Mouse (Mus musculus) intestine, postnatal 0 days (tissue): ENCODE measurements around the gene Sh3bp4. TPM values are rescaled to one million over a fixed set of nuclear protein-coding genes. Genes with fewer than 3 reads are reported as not detected.

Source experiments
- ATAC-seq: fragments of 200-750 bp; cut with Nextera tagmentation; 2 replicates; pipeline ENCODE4 v1.8.0; 2017; ENCODE audit warnings: mild to moderate bottlenecking, moderate TSS enrichment, moderate library complexity
- H3K27ac ChIP-seq: fragments of 300-500 bp; sonication (generic); 2 replicates; pipeline ENCODE4 v1.5.1; 2014; ENCODE audit warnings: mild to moderate bottlenecking, low read depth, low read length, moderate library complexity
- H3K27me3 ChIP-seq: fragments of 300-500 bp; sonication (generic); replicated peaks from 2 replicates; pipeline ENCODE4 v1.6.1; 2014; ENCODE audit warnings: low read length, mixed read lengths; ENCODE audit not compliant: control insufficient read depth, insufficient read depth
- H3K36me3 ChIP-seq: fragments of 300-500 bp; sonication (generic); 2 replicates; pipeline ENCODE4 v1.6.1; 2014; ENCODE audit warnings: mild to moderate bottlenecking, moderate library complexity; ENCODE audit not compliant: control insufficient read depth, insufficient read depth
- H3K4me1 ChIP-seq: fragments of 300-500 bp; sonication (generic); replicated peaks from 2 replicates; pipeline ENCODE4 v1.6.1; 2014; ENCODE audit warnings: antibody characterized with exemption, low read length, mixed read lengths; ENCODE audit not compliant: control insufficient read depth, insufficient read depth
- H3K4me2 ChIP-seq: fragments of 300-500 bp; sonication (generic); replicated peaks from 2 replicates; pipeline ENCODE4 v1.6.1; 2014; ENCODE audit warnings: low read depth, mild to moderate bottlenecking, moderate library complexity
- H3K4me3 ChIP-seq: fragments of 300-500 bp; sonication (generic); 2 replicates; pipeline ENCODE4 v1.5.1; 2014; ENCODE audit warnings: low read depth, low read length
- H3K9ac ChIP-seq: fragments of 300-500 bp; sonication (generic); 2 replicates; pipeline ENCODE4 v1.6.1; 2014; ENCODE audit warnings: mild to moderate bottlenecking, low read depth, low read length
- H3K9me3 ChIP-seq: fragments of 300-500 bp; sonication (generic); 2 replicates; pipeline ENCODE4 v1.6.1; 2016; ENCODE audit warnings: mixed run types; ENCODE audit not compliant: control insufficient read depth
- CTCF ChIP-seq: sonication (generic); IDR thresholded peaks from 2 replicates; pipeline ENCODE4 v1.5.1; 2016; ENCODE audit warnings: low read depth, mild to moderate bottlenecking, control low read depth, antibody characterized with exemption, moderate library complexity
- WGBS: fragments of 180-500 bp; shearing (Covaris S2); extraction: QIAGEN DNeasy Blood & Tissue Kit; methylation state at CpG from one replicate; pipeline ENCODE4 v1.1.7; 2014; 5-methylcytosine and 5-hydroxymethylcytosine counted together
- polyA plus RNA-seq: library from polyadenylated mRNA; unstranded; fragments of >200 nt; fragmentation: Nextera tagmentation; extraction: Ambion mirVana; gene quantifications from 2 replicates; pipeline ENCODE4 v1.2.1, GENCODE M21; 2015

Gene Sh3bp4
- polyA plus RNA-seq, 1 experiment from 2014 or later = 6.1 TPM

DNA sequence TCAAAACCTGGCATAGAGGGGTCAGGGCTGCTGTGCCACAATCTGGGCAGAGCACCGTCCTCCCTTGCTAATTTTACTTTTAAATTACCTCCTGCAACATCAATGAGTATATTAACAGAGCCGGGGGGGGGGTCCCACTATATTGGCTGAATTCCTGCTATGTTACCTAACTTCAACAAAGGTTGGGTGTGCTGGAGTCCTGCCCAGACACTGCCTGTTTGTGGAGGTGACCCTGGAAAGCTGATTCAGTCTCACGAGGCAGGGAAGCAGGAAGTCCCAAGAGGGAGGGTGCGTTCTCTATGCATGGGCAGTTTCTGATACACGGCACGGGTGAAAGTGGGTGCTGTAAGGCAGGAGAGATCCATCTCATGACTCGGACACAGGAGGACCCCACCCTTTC, 82.4 kb downstream of the Sh3bp4 start:
- Histone ChIP-seq H3K4me2 (no peak overlapping the region), H3K9me3 (no peaks in the 10 kb centered on the region), H3K4me3 (no peak overlapping the region), H3K9ac (no peak overlapping the region), H3K27ac (no peak overlapping the region), H3K36me3 (peaks cover 30% of the 10 kb centered on the region), H3K27me3 (no peaks in the 10 kb centered on the region), H3K4me1 (no peaks in the 10 kb centered on the region)
- no peak for TF ChIP-seq CTCF
- ATAC-seq = no peak
- WGBS = 67% methylated on average over 7 of the region's 7 CpGs

DNA sequence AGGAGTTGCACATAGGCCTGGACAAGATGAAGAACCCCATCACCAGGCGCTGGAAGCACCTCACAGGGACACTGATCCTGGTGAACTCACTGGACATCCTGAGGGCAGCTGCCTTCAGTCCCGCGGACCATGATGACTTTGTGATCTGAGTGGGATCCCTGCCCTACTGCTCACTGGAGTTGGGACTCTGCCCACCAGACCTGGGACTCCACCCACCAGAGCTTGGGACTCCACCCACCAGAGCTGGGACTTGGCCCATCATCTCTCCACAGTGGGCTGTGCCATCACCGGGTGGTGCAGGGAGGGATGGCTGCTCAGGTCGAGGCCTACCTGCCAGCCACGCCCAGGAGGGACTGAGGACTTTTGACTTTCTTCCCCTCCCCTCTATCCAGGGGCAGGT, 83.0 kb downstream of the Sh3bp4 start:
- H3K27ac ChIP-seq = no peak overlapping the region
- no peaks in the 10 kb centered on the region for H3K4me1 ChIP-seq
- TF ChIP-seq CTCF = no peak
- H3K4me3 ChIP-seq = no peak overlapping the region
- no peaks in the 10 kb centered on the region for H3K9me3 ChIP-seq
- no peak overlapping the region for H3K4me2 ChIP-seq
- no peak for ATAC-seq
- no peaks in the 10 kb centered on the region for H3K27me3 ChIP-seq
- 68% methylated on average over 6 of the region's 6 CpGs for WGBS
- H3K9ac ChIP-seq = no peak overlapping the region
- peaks cover 26% of the 10 kb centered on the region for H3K36me3 ChIP-seq

DNA sequence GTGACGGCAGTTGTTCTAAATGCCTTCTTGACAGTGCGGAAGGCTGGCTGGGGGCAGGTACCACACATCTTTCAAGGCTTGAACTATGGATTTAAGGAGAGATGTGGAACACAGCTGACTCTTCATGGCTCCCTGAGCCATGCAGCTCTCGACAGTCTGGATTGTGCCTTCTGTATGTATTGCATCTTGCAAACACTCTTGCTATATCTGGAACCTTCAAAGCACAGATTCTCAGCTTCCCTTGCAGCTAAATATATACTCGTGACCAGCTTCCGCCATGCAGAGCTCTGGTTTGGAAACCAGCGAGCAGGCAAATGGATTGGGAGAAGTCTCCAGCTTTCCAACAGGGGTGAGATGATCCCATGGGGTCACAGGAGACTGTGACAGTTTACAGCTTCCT, 93.3 kb downstream of the Sh3bp4 start:
- Histone ChIP-seq H3K4me1 (no peaks in the 10 kb centered on the region), H3K36me3 (no peaks in the 10 kb centered on the region), H3K9me3 (no peaks in the 10 kb centered on the region), H3K4me3 (no peak overlapping the region), H3K27ac (no peak overlapping the region), H3K27me3 (no peaks in the 10 kb centered on the region), H3K4me2 (no peak overlapping the region), H3K9ac (no peak overlapping the region)
- no peak for ATAC-seq
- WGBS = 94% methylated on average over 6 of the region's 6 CpGs
- no peak for TF ChIP-seq CTCF

- Histone ChIP-seq H3K36me3 (no peaks in the 10 kb centered on the region), H3K4me1 (no peaks in the 10 kb centered on the region), H3K27me3 (no peaks in the 10 kb centered on the region), H3K9me3 (no peaks in the 10 kb centered on the region), H3K27ac (no peak overlapping the region), H3K4me2 (no peak overlapping the region), H3K9ac (no peak overlapping the region), H3K4me3 (no peak overlapping the region)
- TF ChIP-seq CTCF = no peak
- no peak for ATAC-seq
- 77% methylated on average over 5 of the region's 5 CpGs for WGBS
These were observed 94.1 kb downstream of the Sh3bp4 start for GRCm38 (mm10) chr1:89164281-89164680.

GRCm38 (mm10) chr1:89164685-89165084, 94.5 kb downstream of the Sh3bp4 start:
- Histone ChIP-seq H3K9me3 (no peaks in the 10 kb centered on the region), H3K4me3 (no peak overlapping the region), H3K27me3 (no peaks in the 10 kb centered on the region), H3K4me2 (no peak overlapping the region), H3K9ac (no peak overlapping the region), H3K27ac (no peak overlapping the region), H3K4me1 (no peaks in the 10 kb centered on the region), H3K36me3 (no peaks in the 10 kb centered on the region)
- no peak for ATAC-seq
- 32% methylated on average over 7 of the region's 7 CpGs for WGBS
- no peak for TF ChIP-seq CTCF

DNA sequence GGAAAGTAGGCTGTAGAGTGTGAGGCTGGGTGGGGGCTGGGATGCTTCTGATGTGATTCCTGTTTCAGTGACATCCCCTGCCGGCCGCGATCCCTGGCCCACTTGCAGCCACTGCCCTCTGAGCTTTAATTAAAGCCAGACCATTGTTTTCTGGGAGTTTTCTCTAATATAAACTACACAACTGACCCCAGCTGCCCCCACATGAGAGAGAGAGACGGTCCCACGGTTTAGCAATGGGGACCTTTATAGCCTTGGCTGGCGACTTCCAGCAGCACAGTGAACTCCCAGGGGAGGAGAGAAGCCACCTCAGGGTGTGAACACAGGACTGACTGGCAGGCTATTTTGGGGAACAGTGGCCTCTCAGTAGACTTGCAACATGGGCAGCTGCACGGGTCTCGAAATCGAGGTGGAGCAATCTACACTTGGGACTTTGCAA, 96.6 kb downstream of the Sh3bp4 start:
- no peaks in the 10 kb centered on the region for H3K9me3 ChIP-seq
- WGBS = 62% methylated on average over 9 of the region's 9 CpGs
- no peaks in the 10 kb centered on the region for H3K4me1 ChIP-seq
- H3K27ac ChIP-seq = no peak overlapping the region
- H3K9ac ChIP-seq = no peak overlapping the region
- no peak for ATAC-seq
- no peaks in the 10 kb centered on the region for H3K36me3 ChIP-seq
- H3K4me2 ChIP-seq = no peak overlapping the region
- no peak for TF ChIP-seq CTCF
- no peaks in the 10 kb centered on the region for H3K27me3 ChIP-seq
- no peak overlapping the region for H3K4me3 ChIP-seq

DNA sequence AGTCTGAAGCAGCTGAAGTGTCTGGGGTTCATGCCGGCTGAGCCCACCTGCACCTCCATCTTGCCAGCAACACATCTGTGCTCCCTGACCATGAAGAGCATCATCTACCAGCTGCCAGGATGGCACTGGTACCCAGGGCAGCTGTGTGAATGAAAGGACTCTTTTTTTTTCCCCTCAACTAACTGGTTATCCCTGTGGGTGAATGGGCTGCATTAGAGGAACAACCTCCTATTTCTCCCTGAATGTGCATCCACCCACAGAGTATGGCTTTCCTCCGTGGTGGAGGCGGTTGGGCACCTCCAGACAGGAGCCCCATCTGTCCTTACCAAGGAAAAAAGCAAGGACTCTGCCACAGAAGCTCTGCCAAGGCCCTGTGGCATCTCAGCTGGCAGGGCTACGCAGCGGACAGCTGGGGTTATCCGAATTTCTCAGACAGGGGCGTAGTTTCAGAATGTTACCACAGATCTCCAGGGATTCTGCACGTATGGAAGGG, 101.1 kb downstream of the Sh3bp4 start:
- no peaks in the 10 kb centered on the region for H3K9me3 ChIP-seq
- TF ChIP-seq CTCF = no peak
- no peak overlapping the region for H3K27ac ChIP-seq
- H3K4me1 ChIP-seq = no peaks in the 10 kb centered on the region
- 87% methylated on average over 8 of the region's 8 CpGs for WGBS
- no peak overlapping the region for H3K4me2 ChIP-seq
- H3K27me3 ChIP-seq = no peaks in the 10 kb centered on the region
- no peak for ATAC-seq
- no peak overlapping the region for H3K9ac ChIP-seq
- H3K4me3 ChIP-seq = no peak overlapping the region
- no peaks in the 10 kb centered on the region for H3K36me3 ChIP-seq
